Mouse (Mus musculus): ENCODE measurements at regions not wholly inside any gene's neighbourhood (a gene's known extent, or its start where the extent isn't known, plus 50 kb on each side); places are given as distances from the start of the nearest gene placed in this dataset.
"Not testable (repeated sequence)": the region's sequence is repeated elsewhere in the genome, so short reads cannot be mapped to it uniquely, and the experiment has no call there.

- DNase-seq = no peak
Observed at GRCm38 (mm10) chr9:113162897-113163874, 544.9 kb downstream of the Pdcd6ip start.

GRCm38 (mm10) chr9:113160011-113160410 lies 548.0 kb downstream of the Pdcd6ip start:
- no peak for DNase-seq

- no peak for DNase-seq
Observed at GRCm38 (mm10) chr9:113158080-113158479, 550.0 kb downstream of the Pdcd6ip start.

GRCm38 (mm10) chr9:113157474-113158076 lies 550.5 kb downstream of the Pdcd6ip start:
- DNase-seq = no peak

GRCm38 (mm10) chr9:113156707-113157106 lies 551.4 kb downstream of the Pdcd6ip start:
- peak; percentile 3 for DNase-seq

- DNase-seq = no peak
Observed at GRCm38 (mm10) chr9:113149084-113149483, 559.0 kb downstream of the Pdcd6ip start.

GRCm38 (mm10) chr9:113146571-113146970 lies 561.5 kb downstream of the Pdcd6ip start:
- DNase-seq = no peak

GRCm38 (mm10) chr9:113145036-113145435 lies 563.0 kb downstream of the Pdcd6ip start:
- DNase-seq = no peak

- DNase-seq = no peak
Observed at GRCm38 (mm10) chr9:113134611-113135010, 573.4 kb downstream of the Pdcd6ip start.

GRCm38 (mm10) chr9:113123004-113123692 lies 584.9 kb downstream of the Pdcd6ip start:
- no peak for DNase-seq

- peak; percentile 5 for DNase-seq
Observed at GRCm38 (mm10) chr9:113122253-113122749, 585.8 kb downstream of the Pdcd6ip start.

GRCm38 (mm10) chr9:113120385-113120784 lies 587.7 kb downstream of the Pdcd6ip start:
- no peak for DNase-seq

GRCm38 (mm10) chr9:113119721-113120120 lies 588.3 kb downstream of the Pdcd6ip start:
- DNase-seq = no peak

- no peak for DNase-seq
Observed at GRCm38 (mm10) chr9:113115576-113115975, 592.5 kb downstream of the Pdcd6ip start.

GRCm38 (mm10) chr9:113112753-113113152 lies 595.3 kb downstream of the Pdcd6ip start:
- DNase-seq = no peak

- no peak for DNase-seq
Observed at GRCm38 (mm10) chr9:113101733-113102132, 606.3 kb downstream of the Pdcd6ip start.

GRCm38 (mm10) chr9:113100641-113101040 lies 607.4 kb downstream of the Pdcd6ip start:
- no peak for DNase-seq

GRCm38 (mm10) chr9:113095421-113095820 lies 612.6 kb downstream of the Pdcd6ip start:
- not testable (repeated sequence) for DNase-seq

- DNase-seq = no peak
Observed at GRCm38 (mm10) chr9:113093863-113094390, 614.1 kb downstream of the Pdcd6ip start.

GRCm38 (mm10) chr9:113091881-113092280 lies 616.2 kb downstream of the Pdcd6ip start:
- DNase-seq = no peak

- DNase-seq = no peak
Observed at GRCm38 (mm10) chr9:113087786-113088185, 620.3 kb downstream of the Pdcd6ip start.

GRCm38 (mm10) chr9:113085281-113085810 lies 622.7 kb downstream of the Pdcd6ip start:
- DNase-seq = no peak

- no peak for DNase-seq
Observed at GRCm38 (mm10) chr9:113074866-113075265, 633.2 kb downstream of the Pdcd6ip start.

Data from kidney, adult 18-20 months (tissue).